8 mouse cellular contexts compared by ENCODE assay signal in genomic region chr16:20765244-20765643, GRCm38 (mm10). TPM values are rescaled to one million over a fixed set of nuclear protein-coding genes. Genes with fewer than 3 reads are reported as not detected.
DNase-seq lines count a peak whose midpoint lies in the region; ATAC-seq and TF ChIP-seq lines count a peak whose summit lies in the region.

No protein-coding gene starts in this region.

- no peak overlapping the region for H3K4me2 ChIP-seq in forebrain, postnatal 0 days (ENCODE audit: low read depth)
- no peak overlapping the region for H3K4me2 ChIP-seq in forebrain, embryonic 15.5 days (replicated peaks)
- no peak overlapping the region for H3K4me2 ChIP-seq in limb, embryonic 14.5 days (replicated peaks; ENCODE audit: low read depth, low read length, severe bottlenecking)

- no peak overlapping the region for H3K4me3 ChIP-seq in forebrain, postnatal 0 days (ENCODE audit: low read depth, low read length)
- H3K4me3 ChIP-seq in forebrain, embryonic 15.5 days, result no peak overlapping the region
- no peak overlapping the region for H3K4me3 ChIP-seq in limb, embryonic 14.5 days (replicated peaks; ENCODE audit: low read length)

- no peaks in the 10 kb centered on the region for H3K36me3 ChIP-seq in forebrain, postnatal 0 days (ENCODE audit: insufficient read depth)
- H3K36me3 ChIP-seq in forebrain, embryonic 15.5 days, result no peaks in the 10 kb centered on the region
- no peaks in the 10 kb centered on the region for H3K36me3 ChIP-seq in limb, embryonic 14.5 days (ENCODE audit: control insufficient read depth, insufficient read depth, low read length)

- TF ChIP-seq POLR2A in limb, embryonic 14.5 days (IDR thresholded peaks at IDR 0.05; ENCODE audit: borderline replicate concordance, extremely low read depth, insufficient read depth, insufficient read length), result no peak

- no peaks in the 10 kb centered on the region for H3K4me1 ChIP-seq in forebrain, postnatal 0 days (ENCODE audit: insufficient read depth)
- no peaks in the 10 kb centered on the region for H3K4me1 ChIP-seq in forebrain, embryonic 15.5 days
- H3K4me1 ChIP-seq in limb, embryonic 14.5 days (ENCODE audit: control insufficient read depth, insufficient read depth, low read length), result no peaks in the 10 kb centered on the region

- 47% methylated on average over 9 of the region's 9 CpGs for WGBS in forebrain, postnatal 0 days
- whole genome bisulfite sequencing in forebrain, embryonic 15.5 days, result 53% methylated on average over 9 of the region's 9 CpGs
- 43% methylated on average over 9 of the region's 9 CpGs for WGBS in limb, embryonic 14.5 days

- peak; percentile 36 for DNase-seq in forebrain, postnatal 0 days
- DNase-seq in 3T3-L1 (ENCODE audit: low read depth, low spot score) (peak; percentile 75), WW6 (ENCODE audit: low read depth, low spot score) (peak; percentile 77)
- peak; percentile 36 for DNase-seq in embryo, embryonic 11.5 days (ENCODE audit: low read depth, low spot score)
- peak; percentile 30 for DNase-seq in limb, embryonic 14.5 days (ENCODE audit: low spot score)

- ATAC-seq in forebrain, postnatal 0 days, result no peak
- ATAC-seq in forebrain, embryonic 15.5 days (replicated peaks), result no peak
- ATAC-seq in limb, embryonic 14.5 days (ENCODE audit: low FRiP score, low read depth), result no peak
- 0 out of 2 replicates have a peak, but pooled peaks have one; percentile 19 for ATAC-seq in neutrophil, adult 5-6 weeks (ENCODE audit: extremely low read depth, insufficient number of reproducible peaks, low FRiP score, poor library complexity, severe bottlenecking)
- no peak for ATAC-seq in activated CD4-positive, CD25-positive, alpha-beta regulatory T cell, adult 4 months

- no peak overlapping the region for H3K27ac ChIP-seq in forebrain, postnatal 0 days (ENCODE audit: low read depth, low read length)
- H3K27ac ChIP-seq in forebrain, embryonic 15.5 days (replicated peaks), result no peak overlapping the region
- H3K27ac ChIP-seq in limb, embryonic 14.5 days (replicated peaks; ENCODE audit: low read depth, low read length), result no peak overlapping the region

- TF ChIP-seq CTCF in forebrain, postnatal 0 days (IDR thresholded peaks at IDR 0.05; ENCODE audit: low read depth), result peak; percentile 64

- H3K9ac ChIP-seq in forebrain, postnatal 0 days, result no peak overlapping the region
- no peak overlapping the region for H3K9ac ChIP-seq in forebrain, embryonic 15.5 days (replicated peaks)
- H3K9ac ChIP-seq in limb, embryonic 14.5 days (ENCODE audit: low read depth, low read length, severe bottlenecking), result no peak overlapping the region

- H3K27me3 ChIP-seq in forebrain, postnatal 0 days (ENCODE audit: insufficient read depth, low read length), result no peaks in the 10 kb centered on the region
- no peaks in the 10 kb centered on the region for H3K27me3 ChIP-seq in forebrain, embryonic 15.5 days
- no peaks in the 10 kb centered on the region for H3K27me3 ChIP-seq in limb, embryonic 14.5 days (ENCODE audit: control insufficient read depth, insufficient read depth, low read length)

- no peaks in the 10 kb centered on the region for H3K9me3 ChIP-seq in forebrain, postnatal 0 days (ENCODE audit: low read length)
- H3K9me3 ChIP-seq in forebrain, embryonic 15.5 days, result no peaks in the 10 kb centered on the region
- H3K9me3 ChIP-seq in limb, embryonic 14.5 days (ENCODE audit: control insufficient read depth, low read length), result no peaks in the 10 kb centered on the region

RNA-seq across cellular contexts. Expression of gene Thpo, which starts 30.9 kb away (rescaled TPM):
- 0.69 and 1.0 TPM in 2 replicates for total RNA-seq in forebrain, postnatal 0 days (2014; rRNA removed)
- 0.51 and 0.52 TPM in 2 replicates for polyA plus RNA-seq in forebrain, postnatal 0 days (2015; fragmentation: Nextera tagmentation; extraction: Ambion mirVana)
- 0.80 and 0.91 TPM in 2 replicates for polyA plus RNA-seq in forebrain, embryonic 15.5 days (2015; fragmentation: Nextera tagmentation; extraction: Ambion mirVana)
- 3.8 and 4.5 TPM in 2 replicates for polyA plus RNA-seq in limb, embryonic 14.5 days (2012; rRNA removed)
- polyA plus RNA-seq in limb, embryonic 14.5 days (2014; fragmentation: Nextera tagmentation; extraction: Ambion mirVana), result 0.78 and 1.4 TPM in 2 replicates
- total RNA-seq in neutrophil, adult 5-6 weeks (2017), result not detected in 2 replicates
- polyA plus RNA-seq in activated CD4-positive, CD25-positive, alpha-beta regulatory T cell, adult 4 months (2017; shearing (Covaris generic)), result under 1 TPM in 1 of 2 experiments, not detected in 1; 0.26 TPM

RNA-seq across cellular contexts. Expression of gene Chrd, which starts 32.3 kb away (rescaled TPM):
- total RNA-seq in forebrain, postnatal 0 days (2014; rRNA removed), result 15.8 and 15.9 TPM in 2 replicates
- 3.4 and 3.6 TPM in 2 replicates for polyA plus RNA-seq in forebrain, postnatal 0 days (2015; fragmentation: Nextera tagmentation; extraction: Ambion mirVana)
- polyA plus RNA-seq in forebrain, embryonic 15.5 days (2015; fragmentation: Nextera tagmentation; extraction: Ambion mirVana), result 3.5 and 3.7 TPM in 2 replicates
- 38.9 and 47.1 TPM in 2 replicates for polyA plus RNA-seq in limb, embryonic 14.5 days (2012; rRNA removed)
- polyA plus RNA-seq in limb, embryonic 14.5 days (2014; fragmentation: Nextera tagmentation; extraction: Ambion mirVana), result 11.5 and 11.6 TPM in 2 replicates
- total RNA-seq in neutrophil, adult 5-6 weeks (2017), result not detected in 2 replicates
- not detected for polyA plus RNA-seq in activated CD4-positive, CD25-positive, alpha-beta regulatory T cell, adult 4 months (2017; shearing (Covaris generic))

RNA-seq across cellular contexts. Expression of gene Clcn2, which starts 47.7 kb away (rescaled TPM):
- total RNA-seq in forebrain, postnatal 0 days (2014; rRNA removed), result 41.9 and 47.9 TPM in 2 replicates
- 10.7 and 14.1 TPM in 2 replicates for polyA plus RNA-seq in forebrain, postnatal 0 days (2015; fragmentation: Nextera tagmentation; extraction: Ambion mirVana)
- polyA plus RNA-seq in forebrain, embryonic 15.5 days (2015; fragmentation: Nextera tagmentation; extraction: Ambion mirVana), result 19.2 and 19.8 TPM in 2 replicates
- polyA plus RNA-seq in limb, embryonic 14.5 days (2012; rRNA removed), result 72.9 and 102 TPM in 2 replicates
- polyA plus RNA-seq in limb, embryonic 14.5 days (2014; fragmentation: Nextera tagmentation; extraction: Ambion mirVana), result 17.1 and 21.6 TPM in 2 replicates
- 2.7 and 4.2 TPM in 2 replicates for total RNA-seq in neutrophil, adult 5-6 weeks (2017)
- 1 to 10 TPM; 1.3 to 2.0 TPM for polyA plus RNA-seq in activated CD4-positive, CD25-positive, alpha-beta regulatory T cell, adult 4 months (2017; shearing (Covaris generic))

RNA-seq across cellular contexts. Expression of gene Polr2h, which starts 47.8 kb away (rescaled TPM):
- total RNA-seq in forebrain, postnatal 0 days (2014; rRNA removed), result 43.7 and 55.3 TPM in 2 replicates
- 87.4 and 103 TPM in 2 replicates for polyA plus RNA-seq in forebrain, postnatal 0 days (2015; fragmentation: Nextera tagmentation; extraction: Ambion mirVana)
- polyA plus RNA-seq in forebrain, embryonic 15.5 days (2015; fragmentation: Nextera tagmentation; extraction: Ambion mirVana), result 86.4 and 96.1 TPM in 2 replicates
- 65.1 and 77.0 TPM in 2 replicates for polyA plus RNA-seq in limb, embryonic 14.5 days (2012; rRNA removed)
- polyA plus RNA-seq in limb, embryonic 14.5 days (2014; fragmentation: Nextera tagmentation; extraction: Ambion mirVana), result 112 and 121 TPM in 2 replicates
- total RNA-seq in neutrophil, adult 5-6 weeks (2017), result 14.7 and 21.9 TPM in 2 replicates
- 10 to 100 TPM; 72.6 to 80.2 TPM for polyA plus RNA-seq in activated CD4-positive, CD25-positive, alpha-beta regulatory T cell, adult 4 months (2017; shearing (Covaris generic))
